Mouse (Mus musculus) lung, postnatal 25 days (tissue): ENCODE measurements around the gene Spire2.
A peak's percentile ranks its signal among the peaks of the same experiment; 100 is the strongest.
"Not testable (repeated sequence)": the region's sequence is repeated elsewhere in the genome, so short reads cannot be mapped to it uniquely, and the experiment has no call there.

Experiments used
- DNase-seq: peaks from one replicate; pipeline ENCODE4 v3.0.0; 2022; ENCODE audit warnings: low spot score

Gene Spire2

DNA sequence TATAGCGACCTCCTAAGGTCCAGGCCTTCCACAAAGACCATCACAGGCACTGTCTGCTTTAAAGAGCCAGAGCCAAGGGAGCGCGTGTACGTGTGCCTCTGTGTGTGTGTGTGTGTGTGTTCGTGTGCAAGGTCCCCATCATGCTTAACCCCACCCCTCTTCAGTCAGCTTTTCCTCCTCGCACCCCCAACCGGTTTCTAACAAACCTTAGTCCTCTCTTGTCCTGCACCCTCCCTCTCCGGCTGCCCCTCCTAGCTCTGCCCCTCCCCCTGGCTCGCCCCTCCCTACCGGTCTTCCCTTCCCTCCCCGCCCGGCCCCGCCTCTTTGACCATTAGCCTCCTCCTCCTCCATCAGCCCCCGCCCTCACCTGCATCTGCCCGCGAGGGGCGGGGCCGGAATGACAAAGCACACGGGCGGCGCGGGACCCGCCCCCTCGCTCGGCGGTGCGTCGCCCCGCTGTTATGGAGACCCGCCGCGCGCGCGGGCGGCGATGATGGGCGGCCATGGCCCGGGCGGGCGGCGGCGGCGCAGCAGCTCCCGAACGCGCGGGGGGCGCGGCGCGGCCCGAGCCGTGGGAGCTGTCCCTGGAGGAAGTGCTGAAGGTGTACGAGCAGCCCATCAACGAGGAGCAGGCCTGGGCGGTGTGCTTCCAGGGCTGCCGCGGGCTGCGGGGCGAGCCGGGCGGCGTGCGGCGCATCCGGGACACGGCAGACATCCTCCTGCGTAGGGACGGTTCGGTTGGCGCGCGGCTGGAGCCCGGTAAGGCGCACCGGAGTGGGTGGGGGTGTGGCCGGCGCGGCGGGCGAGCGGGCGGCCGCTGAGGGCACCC, at the start of gene Spire2:
Gene Spire2 (plus strand): TSS at position 452 of the 829 bp plus-strand sequence.
- DNase-seq: peak; percentile 71

DNA sequence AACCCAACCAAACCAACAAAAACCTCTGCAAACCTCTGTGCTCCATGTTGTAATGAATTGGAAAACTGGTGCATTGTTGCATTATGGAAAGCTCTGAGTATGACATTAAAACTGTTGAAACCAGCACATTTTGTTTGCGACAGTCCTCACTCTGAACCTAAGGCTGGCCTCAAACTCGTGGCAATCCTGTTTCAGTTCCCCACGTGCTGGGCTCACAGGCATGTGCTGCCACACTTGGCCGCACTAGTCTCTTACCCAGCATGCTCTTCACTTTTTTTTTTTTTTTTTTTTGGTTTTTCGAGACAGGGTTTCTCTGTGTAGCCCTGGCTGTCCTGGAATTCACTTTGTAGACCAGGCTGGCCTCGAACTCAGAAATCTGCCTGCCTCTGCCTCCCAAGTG, 49.5 kb upstream of the Spire2 start:
- not testable (repeated sequence) for DNase-seq

DNA sequence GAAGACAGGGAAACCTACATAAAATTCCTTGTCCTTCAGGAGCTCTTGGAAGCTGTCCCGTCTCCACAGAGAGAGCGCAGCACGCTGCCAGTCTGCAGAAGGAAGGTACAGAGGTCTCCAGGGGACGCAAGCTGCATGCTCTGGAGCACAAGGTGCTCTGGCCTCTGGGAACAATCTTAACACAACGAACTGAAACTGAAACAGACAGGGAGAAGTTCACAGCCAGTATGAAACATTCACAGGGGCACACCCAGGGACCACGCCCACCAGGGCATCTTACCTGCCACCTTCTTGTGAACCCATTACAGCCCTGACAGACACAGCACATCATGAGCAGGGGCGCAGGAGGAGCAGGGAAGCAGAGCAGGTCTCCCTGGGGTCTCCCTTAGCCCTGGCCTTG, 48.5 kb upstream of the Spire2 start:
- peak; percentile 18 for DNase-seq

DNA sequence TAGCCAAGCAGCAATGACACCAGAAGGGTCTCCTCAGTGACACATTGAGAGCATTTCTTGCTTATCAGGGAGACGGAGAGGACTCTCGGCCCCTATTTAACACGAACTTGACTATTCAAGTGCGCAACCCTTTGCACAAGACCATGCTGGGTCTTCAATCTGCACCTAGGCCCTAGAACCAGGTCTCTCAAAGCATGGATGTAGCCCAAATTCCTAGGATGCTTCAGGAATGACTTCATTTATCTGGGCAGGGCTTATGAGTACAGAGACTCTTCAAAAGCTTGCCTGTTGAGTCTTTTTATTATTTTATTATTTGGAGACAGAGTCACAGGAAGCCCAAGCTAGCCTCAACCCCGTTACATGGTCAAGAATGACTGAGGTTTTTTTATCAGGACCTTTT, 48.0 kb upstream of the Spire2 start:
- peak; percentile 16 for DNase-seq

DNA sequence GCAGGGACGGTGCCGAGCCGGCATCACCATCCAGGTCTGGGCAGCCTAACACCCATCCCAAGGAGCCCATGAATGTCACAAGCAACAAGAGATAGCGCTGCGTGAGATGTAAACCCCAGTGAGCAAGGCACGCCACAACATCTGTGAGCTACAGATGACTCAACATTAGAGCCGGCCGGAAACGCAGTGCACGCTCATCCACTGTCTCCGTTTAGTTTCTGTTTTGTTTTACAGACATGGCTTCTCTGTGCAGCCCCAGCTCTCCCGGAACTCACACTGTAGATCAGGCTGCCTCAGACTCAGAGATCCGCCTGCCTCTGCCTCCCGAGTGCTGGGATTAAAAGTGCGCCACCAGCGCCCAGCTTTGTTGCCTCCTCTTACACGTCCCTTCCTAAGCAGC, 45.2 kb upstream of the Spire2 start:
- DNase-seq: no peak

DNA sequence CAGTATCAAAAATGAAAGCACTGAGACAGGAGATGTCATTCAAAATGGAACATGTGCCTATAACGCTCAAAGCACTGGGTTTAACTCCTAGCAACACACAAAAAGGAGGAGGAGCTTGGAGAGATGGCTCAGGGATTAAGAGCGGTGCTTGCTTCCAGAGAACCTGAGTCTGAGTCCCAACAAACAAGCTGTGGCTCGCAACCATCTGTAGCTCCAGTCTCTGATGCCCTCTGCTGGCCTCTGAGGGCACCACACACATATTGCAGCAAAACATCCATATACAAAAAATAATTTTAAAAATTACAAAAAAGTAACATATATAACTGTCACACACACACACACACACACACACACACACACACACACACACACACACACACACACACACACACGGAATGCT, 42.3 kb upstream of the Spire2 start:
- DNase-seq: no peak

DNA sequence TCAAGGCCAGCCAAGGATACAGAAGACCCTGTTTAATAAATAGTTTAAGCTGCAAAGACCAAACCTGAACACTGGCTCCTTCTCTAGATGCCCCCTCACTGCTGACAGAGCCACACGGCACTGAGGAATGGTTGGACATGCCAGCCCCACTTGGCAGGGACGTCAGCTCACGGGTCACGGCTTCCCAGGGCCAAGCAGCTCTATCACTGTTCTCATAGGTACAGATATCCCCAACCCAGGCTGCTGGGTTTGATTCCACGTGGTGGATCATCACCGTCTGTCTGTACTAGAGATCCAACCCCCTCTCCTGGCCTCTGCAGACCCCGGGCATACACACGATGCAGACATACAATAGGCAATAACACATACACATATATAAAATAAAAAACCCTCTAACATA, 41.8 kb upstream of the Spire2 start:
- no peak for DNase-seq

DNA sequence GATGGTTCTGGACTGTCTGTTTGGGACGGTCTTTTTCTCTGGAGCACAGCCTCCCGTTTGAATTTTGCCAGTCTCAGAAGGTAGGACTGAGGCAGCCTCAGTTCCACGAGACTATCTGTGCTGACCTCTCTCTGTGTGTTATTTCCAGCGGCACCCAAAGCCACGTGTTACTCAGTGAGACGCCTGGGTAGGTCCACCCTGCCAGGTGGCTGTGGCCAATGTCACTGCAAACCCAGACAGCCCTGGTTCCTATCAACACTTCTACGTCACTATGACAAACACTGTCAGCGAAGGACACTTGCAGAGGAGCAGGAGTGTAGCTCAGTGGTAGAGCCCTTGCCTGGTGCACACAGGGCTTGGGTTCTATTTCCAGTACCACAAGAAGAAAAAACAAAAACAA, 40.8 kb upstream of the Spire2 start:
- no peak for DNase-seq

DNA sequence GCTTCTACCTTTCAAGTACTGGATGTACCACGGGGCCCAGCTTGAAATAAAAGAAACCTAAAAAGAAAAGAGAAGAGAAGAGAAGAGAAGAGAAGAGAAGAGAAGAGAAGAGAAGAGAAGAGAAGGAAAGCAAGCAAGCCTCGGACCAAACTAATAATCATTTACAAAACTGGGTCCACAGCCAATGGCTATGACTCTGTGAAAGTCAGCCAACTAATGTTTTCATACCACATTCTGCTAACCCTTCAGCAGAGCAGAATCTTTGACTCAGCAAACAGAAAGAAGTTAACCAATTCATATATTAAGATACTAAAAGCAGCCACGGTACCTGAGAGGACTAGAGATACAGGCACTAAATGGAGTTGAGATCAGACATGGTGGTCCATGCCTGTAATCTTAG, 40.2 kb upstream of the Spire2 start:
- DNase-seq: no peak

DNA sequence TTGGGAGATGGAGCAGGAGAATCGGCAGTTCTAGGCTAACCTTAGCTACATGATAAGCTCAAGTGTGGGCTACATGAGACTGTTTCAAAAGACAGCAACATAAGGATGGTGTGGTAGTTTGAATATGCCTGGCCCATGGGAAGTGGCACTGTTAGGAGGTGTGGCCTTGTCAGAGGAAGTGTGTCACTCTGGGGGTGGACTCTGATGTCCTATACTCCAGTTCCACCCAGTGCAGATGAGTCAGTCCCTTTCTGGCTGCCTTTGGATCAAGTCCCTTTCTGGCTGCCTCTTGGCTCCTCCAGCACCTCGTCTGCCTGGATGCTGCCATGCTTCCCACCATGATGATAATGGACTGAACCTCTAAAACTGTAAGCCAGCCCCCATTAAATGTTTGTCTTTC, 39.7 kb upstream of the Spire2 start:
- DNase-seq: no peak

DNA sequence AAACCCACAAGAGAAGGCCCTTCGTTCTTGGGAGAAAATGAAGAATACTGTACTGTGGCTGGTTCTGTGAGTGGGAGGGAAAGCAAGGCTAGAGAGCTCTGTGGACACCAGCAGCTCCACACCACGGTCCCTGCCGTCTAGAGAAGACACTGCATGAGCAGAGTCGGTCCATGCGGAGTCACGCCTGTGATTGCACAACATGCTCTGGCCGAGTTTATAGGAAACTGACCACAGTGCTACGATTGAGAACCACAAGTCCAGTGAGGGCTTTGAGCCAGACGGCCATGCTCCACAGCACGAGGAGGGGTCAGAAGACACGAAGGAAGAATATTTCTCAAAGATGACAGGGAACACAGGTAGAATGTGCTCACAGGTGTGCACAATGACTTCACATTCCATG, 34.2 kb upstream of the Spire2 start:
- DNase-seq: no peak

DNA sequence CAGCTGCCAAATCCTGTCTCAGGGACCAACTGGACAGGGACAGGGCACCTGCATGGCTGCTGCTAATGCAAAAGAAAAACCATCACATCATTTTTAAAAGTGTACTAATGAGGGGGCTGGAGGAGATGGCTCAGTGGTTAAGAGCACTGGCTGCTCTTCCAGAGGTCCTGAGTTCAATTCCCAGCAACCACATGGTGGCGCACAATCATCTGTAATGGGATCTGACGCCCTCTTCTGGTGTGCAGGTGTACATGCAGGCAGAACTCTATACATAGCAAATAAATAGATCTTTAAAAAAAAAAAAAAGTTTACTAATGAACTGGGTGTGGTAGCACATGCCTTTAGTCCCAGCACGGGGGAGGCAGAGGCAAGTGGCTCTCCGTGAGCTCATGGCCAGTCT, 23.8 kb upstream of the Spire2 start:
- no peak for DNase-seq

DNA sequence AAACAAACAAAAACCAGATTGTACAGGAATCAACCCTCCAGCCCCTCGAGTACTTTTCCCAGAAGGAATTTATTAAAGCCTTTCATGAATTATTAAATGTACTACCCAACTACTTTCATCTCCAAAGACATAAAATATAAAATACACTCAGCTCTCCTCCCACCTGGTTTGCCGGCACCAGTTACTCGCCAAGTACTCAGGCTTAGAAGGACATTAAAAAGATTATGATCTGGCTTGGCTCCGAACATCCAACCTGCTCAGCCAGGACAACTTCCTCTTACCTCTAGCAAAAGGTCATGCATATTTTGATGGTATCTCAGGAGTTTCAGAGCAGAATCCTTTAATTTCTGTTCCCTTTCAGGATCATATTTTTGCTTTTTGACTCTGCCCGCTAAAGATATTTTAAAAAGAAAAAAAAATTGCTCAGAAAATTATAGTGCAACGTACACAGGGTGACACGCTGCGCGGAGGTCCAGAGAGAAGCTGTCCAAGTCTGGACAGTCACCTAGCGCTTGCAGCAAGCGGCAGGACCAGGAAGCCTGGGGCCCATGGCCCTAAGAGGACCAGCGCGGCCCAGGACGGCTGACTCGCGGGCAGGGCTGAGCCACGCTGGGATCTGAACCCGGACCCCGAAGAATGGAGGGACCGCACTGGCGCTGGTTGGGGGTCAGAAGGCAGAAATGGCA, 14.6 kb upstream of the Spire2 start:
- DNase-seq: no peak

DNA sequence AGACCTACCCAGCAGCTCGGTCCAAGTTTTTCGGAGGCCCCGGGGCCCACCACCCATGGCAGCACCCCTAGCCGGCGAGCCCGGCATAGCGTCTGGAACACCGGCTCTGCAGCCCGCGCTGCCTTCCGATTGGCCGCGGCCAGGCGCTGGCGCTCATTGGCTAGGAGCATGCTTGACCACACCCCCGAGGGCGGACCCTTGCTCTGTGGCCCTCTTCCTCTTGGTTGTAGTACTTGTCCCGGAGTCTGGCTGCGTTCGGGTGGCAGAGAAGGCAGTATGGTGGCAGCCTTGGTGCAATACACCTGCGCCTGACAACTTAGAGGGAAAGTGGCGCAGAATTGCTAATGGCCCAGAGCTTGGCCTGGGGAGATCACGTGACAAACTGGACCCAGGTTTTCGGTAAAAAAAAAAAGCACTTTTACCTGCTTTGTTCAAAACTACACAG, 14.0 kb upstream of the Spire2 start, which contains the start of gene Fanca:
Gene Fanca (minus strand): TSS at position 110 of the 445 bp plus-strand sequence.
- DNase-seq: peak; percentile 95

DNA sequence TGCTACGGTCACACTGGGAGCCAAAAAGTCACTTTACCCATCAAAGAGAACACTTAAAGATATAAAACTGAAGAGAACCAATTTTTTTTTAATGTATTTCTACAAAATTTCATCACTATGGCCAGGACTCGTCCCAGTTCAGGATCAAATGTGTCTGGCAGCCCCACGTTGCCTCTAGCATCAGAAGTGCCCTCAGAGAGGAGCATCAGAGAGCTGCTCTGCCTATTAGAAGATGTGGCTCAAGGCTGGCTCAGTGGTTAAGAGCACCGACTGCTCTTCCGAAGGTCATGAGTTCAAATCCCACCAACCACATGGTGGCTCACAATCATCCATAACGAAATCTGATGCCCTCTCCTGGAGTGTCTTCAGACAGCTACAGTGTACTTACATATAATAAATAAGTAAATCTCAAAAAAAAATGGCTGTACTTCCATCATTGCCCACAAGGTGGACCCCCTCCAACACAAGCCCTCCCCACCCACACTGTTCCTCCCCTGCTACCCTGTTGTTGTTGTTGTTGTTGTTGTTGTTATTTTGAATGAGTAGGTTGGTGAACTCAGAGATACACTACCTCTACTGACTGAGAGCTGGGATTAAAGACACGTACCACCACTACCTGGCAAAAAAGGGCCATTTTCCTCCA, 12.9 kb upstream of the Spire2 start:
- DNase-seq: peak; percentile 27

DNA sequence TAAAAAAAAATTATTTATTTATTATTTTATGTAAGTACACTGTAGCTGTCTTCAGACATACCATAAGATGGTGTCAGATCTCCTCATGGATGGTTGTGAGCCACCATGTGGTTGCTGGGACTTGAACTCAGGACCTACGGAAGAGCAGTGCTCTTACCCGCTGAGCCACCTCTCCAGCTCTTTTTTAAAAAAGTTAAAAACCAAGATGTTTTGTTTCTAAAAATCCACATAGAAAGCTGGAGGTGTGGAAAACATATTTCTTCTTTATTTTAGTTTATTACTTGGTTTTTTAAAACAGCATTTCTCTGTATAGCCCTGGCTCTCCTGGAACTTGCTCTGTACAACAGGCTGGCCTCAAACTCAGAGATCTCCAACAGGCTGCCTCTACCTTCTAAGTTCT, 4.0 kb upstream of the Spire2 start:
- DNase-seq: no peak

DNA sequence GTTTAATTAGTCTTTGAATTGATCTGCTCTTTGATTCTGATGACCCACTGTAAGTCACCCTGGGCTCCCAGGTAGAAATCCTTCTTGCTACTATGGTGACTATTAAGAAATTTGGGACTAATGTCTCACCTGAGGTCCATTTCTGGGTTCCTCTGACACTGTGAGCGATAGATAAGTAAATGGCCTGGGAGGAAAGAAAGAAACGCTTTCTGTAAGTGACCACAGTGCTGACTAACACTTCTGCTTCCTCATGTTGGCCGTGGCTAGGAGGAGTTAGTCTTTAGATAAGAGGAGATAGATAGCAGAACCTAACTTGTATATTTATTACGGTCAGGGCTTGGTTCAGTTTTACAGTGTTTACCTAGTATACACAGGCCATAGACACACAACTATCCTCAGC, 3.2 kb upstream of the Spire2 start:
- no peak for DNase-seq

DNA sequence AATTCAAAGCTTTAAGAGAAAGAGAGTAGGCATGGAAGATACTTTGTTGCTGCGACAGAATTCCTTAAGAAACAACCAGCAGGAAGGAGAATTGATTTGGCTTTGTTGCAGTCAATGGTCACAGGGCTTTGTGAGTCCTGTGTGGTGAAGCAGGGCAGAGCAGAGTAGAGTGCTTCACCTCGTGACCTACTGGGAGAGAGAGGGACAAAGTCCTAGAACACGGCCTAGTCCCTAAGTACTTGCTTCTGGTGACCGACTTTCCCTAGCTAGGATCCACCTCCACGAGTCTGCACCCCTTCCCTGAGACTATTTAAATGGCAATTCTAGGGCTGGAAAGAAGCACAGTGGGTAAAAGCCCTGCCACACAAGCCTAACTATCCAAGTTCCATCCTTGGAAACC, 2.6 kb upstream of the Spire2 start:
- no peak for DNase-seq

DNA sequence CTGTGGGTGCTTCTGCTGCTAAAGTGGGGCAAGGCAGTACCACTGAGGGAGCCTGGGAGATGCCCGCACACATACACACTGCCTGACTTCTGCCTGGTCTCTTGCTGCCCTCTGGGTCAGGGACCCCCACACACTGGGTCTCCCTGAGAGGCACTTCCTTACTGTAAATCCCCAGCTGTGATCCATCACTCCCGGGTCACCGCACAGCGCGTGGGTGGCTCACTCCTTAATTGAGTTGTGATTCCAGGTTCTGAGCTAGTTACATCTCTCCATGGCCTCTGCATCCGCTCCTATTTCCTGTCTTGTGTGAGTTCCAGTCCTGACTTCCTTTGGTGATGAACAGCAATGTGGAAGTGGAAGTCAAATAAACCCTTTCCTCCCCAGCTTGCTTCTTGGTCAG, 1.8 kb upstream of the Spire2 start:
- no peak for DNase-seq

DNA sequence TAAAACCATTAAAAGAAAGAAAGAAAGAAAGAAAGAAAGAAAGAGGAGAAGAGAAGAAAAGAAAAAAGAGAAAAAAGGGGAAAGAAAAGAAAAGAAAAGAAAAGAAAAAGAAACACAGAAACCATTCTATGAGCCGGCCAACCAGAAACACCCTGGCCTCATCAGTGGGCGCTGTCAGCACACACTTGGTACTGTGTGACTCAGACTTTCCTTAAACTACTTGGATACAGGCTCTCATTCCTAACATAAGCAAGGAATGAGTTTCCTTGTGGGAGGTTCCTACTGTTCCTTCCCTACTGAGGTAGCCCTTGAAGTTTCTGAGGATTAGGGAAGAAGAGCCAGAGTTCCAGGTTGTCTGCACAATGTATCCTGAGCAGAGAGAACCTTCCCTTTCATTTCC, 1.2 kb upstream of the Spire2 start:
- peak; percentile 37 for DNase-seq

DNA sequence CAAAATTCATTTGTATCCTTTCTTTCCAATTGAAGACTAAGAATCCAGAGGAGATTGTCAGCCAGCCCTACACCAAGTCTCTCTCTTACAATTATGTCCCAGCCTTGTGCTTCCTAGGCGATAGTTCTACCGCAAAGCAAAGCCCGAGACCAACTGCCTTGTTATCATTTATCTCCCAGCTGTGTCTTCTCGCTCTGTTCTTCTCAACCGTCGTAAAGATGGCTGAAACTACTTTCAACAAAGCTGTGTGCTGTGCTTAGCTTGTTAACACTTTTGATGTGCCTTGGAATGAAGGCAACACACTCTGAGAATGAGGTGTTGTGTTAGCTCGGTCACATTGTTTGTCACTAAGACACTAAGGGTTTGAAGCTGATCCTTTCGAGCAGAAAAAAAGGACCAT, 703 bp upstream of the Spire2 start:
- DNase-seq: no peak

DNA sequence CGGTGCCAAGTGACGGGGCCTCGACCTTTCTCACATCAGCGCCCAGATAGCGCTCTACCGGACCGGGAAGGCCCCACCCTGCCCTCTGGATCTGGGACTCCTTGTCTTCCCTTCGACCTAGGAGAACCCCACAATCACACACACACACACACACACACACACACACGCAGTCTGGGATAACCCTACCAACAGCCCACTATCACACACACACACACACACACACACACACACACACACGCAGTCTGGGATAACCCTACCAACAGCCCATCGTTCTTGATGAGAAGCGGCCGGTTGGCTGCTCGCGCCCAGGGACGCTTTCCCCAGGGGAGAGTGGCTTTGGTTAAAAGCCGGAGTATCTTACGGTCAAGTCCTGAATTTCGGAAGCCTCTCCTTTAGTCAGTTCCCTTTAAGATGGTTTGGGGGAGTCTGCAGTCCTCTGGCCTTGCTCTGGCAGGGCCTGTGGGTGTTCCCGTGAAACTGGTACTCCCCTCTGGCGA, 626 bp downstream of the Spire2 start:
- no peak for DNase-seq

DNA sequence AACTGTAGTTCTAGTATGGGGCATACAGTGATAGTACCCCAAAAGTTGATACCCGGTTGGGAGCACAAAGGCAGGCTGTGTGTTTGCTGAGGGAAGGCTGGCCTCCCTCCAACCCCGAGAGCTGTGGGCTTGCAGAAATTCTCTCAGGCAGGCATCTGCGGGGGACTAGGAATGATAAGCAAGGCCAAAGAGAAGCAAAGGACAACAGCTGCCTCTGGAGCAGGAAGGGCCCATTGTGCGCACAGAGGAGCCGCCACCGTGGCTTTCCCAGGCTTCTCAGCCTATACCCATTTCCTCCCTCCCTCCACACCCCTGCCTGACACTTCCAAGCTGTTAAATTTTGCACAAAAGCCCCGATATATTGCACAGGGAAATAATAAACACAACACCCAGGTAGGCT, 1.4 kb downstream of the Spire2 start:
- DNase-seq: no peak
